Mouse (Mus musculus): ENCODE results near the gene Smad6. TPM values are rescaled to one million over a fixed set of nuclear protein-coding genes. Genes with fewer than 3 reads are reported as not detected.

Gene Smad6
- polyA plus RNA-seq, 1 experiment, result 21.8 TPM

DNA sequence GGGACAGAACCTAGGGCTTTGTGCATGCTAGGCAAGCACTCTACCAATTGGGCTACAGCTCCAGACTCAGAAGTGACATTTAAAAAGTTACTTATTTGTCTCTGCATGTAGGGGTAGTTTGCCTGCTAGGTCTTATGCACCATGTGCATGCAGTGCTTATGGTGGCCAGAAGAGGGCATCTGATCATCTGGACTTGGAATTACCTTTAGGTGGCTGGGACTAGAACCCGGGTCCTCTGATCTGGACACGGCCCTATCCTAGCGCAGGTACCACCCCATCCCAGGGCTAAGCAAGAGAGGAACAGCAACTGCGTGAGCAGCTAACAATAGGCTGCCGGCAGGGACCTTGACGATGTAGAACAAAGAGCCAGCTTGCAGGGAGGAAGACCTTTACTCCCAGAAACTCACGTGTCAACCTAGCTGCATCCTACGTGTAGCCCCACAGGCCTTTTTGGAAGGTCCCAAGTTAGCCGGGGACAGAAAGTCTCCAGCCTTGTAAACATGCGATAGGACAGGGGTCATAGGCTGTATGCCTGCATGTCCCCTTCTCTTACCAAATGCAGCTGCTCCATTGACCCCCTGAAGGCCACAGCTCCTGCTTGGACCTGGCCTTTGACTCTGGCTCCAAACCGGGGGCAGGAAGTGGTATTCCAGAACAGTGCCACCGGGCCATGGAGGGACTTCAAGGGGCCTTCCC lies 38.8 kb downstream of the Smad6 start:
- DNase-seq (ENCODE audit: low spot score), result no peak

DNA sequence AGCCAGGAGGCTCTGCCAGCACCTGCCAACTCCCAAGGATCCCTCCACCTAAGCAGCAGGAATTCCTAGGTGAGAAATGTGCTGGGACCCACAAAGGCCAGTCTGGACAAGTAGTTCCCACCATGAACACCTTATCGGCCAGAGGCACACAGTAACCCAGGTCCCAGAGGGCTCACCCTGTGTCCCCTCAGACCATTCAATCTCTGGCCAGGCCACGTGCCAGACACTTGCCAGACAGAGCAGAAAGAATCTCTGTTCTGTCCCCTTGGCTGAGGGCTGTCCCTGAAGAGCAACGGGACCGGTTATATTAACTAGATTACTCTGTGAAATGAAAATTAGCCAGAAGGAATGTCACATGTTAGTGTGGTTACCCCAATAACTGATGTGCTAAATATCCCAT lies 39.9 kb downstream of the Smad6 start:
- DNase-seq (ENCODE audit: low spot score), result no peak

DNA sequence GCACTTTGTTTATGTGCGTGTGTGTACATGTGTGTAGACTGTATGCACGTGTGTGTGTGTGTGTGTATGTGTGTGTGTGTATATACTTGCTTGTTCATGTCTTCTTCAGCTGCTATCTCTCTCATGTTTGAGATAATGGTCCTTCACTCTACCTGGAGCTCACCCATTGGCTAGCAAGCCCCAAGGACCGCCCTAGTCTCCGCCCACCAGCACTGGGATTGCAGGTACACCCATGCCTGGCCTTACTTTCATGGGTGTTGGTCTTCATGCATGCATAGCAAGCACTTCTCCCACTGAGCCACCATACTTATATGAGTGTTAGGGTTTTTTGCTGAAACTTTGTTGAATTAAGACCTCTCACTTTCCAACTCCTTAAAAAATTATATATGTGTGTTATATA lies 40.5 kb downstream of the Smad6 start:
- DNase-seq (ENCODE audit: low spot score), result no peak

DNA sequence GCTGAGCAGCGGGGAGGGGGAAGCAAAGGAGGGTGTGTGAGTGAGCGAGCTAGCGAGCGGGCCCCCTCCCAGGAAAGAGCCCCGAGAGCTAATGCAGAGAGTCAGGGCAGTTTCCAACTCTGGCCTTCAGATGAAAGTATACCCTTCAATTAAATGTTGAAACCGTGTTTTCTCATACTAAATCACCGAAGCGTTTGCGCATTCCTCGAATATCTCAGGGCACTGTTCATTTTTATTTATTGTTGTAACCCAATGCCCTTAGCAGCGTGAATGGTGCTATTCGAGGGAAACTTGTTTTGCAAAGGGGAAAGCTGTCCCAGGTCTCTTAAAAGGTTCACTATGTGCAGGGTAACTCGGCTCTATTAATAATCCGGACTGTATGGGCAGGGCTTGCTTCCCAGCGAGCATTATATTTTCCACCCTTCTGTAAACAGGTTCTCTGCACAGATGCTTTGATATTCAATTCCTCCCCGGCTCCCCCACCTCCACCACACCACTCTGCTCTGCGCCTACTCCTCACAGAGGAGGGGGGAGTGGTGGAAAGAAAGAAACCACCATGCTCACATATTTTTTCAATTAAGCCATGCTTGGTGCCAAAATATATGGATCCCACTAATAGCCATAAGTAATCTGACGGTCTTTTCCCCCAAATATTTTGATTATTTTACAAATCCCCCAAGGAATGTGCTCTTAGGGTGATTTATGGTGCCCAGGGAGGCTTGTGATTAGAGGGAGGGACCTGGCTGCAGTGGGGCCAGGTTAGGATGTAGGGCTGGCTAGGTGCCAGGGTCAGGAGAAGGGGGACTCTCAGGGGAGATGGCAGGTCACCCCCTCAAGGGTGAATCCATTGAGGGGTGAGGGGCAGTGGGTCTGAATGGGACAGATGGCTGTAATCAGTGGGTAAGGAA lies 41.4 kb downstream of the Smad6 start:
- DNase-seq (ENCODE audit: low spot score), result no peak

DNA sequence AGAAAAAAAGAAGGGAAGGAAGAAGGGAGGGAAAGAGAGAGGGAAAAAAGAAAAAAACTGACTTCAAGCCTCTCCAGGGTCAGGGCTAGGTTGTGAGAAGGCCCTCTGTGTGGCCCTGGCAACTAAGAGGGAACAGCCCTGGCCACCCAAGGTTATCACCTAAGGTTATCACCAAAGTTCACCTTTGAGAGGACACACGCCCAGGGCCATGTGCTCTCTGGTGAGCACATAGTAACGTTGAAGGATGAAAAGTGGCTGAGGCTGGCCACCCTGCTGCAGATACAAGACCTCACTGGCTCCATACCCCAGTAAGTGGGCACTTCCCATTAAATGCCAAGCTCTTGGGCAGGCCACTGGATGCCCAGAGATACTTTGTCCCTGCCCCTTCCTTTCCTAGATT lies 42.6 kb downstream of the Smad6 start:
- DNase-seq (ENCODE audit: low spot score), result no peak

DNA sequence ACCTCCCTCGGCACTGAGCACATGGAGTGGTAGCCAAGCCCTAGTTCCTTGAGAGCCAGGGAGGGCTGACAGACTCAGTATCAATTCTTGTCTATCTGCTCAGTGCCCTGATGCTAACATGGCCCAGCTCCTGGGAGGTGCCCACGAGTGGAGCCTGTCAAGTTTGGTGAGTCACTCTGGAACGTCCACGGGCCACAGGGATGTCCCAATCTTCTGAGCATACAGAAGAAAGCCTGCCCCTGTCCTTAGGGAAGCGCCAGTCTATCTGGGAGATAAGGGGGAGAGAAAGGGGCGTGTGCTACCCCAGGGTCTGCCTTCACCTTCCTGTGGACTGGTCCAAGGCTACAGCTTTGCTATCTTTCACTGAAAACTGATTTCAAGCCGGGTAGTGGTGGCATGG lies 43.2 kb downstream of the Smad6 start:
- DNase-seq (ENCODE audit: low spot score), result no peak

DNA sequence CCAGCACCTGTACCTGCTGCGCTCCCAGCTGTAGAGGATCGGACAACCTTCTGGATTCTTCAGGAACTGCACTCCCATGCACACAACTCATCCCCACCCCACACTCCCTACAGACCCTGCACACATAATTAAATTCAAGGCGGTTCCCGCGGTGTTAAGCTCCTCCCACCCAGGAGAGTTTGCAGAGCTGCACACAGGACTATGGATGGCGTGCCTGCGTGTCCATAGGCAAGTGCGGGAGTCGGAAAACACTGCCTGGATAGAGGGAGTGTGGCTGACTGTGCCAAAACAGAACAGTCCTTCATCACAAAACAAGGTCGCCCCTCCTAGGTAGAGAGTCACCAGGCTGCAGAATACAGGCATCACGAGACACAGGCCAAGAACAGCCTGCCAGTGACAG lies 45.9 kb downstream of the Smad6 start:
- DNase-seq (ENCODE audit: low spot score), result no peak

DNA sequence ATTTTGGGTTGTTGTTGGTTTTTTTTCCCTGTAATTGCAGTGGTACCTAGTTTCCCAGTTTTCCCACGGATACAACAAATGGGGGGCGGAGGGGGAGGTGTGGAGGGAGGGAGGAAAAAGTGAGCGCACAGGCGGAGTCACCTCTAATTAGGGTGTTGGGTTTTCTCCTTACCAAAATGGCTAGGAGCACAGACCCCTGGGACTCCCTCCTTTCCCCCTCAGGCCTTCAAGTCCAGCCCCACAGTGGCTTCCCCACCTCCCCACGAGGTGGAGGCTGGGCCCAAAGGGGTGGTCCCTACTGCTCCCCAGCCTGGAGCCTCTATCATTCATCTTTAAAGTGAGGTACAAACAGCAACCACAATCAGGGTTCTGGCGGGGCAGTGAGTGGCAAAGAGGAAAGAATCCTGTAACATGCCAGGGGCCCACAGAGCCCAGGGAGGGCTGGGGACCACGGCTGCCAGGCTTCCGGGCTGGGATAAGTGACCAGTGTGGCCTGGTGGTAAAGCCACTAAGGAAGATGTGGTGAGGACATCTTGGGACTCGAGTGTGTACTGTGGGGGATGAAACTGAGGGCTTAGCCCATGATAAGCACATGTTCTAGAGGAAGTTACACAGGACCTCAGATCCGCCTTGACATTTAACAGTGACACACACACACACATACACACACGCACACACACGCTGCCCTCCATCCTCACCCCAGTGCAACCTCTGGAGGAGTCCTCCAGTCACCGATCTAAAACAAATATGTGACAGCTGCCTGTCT lies 47.4 kb downstream of the Smad6 start:
- no peak for DNase-seq (ENCODE audit: low spot score)

DNA sequence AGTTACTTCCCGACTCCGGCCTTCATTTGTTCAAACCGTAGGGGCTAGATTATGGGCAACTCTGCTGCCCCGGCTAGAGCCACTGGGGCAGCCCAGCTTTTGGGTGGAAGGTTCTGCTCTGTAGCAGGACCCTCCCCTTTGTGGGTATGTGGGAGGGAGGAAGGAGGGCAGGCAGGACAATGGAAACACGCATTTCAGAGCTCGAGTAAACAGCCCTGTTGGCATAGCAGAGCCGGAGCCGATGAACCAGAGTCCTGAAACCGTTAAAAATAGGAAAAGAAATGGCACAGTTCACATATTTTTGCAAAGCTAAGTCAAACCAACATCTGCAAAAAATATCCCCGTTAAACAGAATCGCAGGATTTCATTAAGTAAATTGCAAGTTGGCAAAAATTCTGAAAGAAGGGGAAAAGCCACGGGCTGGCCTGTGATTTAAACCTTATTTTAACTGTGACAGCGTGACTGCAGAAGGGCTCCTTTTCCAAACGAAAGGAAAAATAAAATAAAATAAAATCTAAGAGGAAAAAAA lies 48.1 kb downstream of the Smad6 start:
- no peak for DNase-seq (ENCODE audit: low spot score)

DNA sequence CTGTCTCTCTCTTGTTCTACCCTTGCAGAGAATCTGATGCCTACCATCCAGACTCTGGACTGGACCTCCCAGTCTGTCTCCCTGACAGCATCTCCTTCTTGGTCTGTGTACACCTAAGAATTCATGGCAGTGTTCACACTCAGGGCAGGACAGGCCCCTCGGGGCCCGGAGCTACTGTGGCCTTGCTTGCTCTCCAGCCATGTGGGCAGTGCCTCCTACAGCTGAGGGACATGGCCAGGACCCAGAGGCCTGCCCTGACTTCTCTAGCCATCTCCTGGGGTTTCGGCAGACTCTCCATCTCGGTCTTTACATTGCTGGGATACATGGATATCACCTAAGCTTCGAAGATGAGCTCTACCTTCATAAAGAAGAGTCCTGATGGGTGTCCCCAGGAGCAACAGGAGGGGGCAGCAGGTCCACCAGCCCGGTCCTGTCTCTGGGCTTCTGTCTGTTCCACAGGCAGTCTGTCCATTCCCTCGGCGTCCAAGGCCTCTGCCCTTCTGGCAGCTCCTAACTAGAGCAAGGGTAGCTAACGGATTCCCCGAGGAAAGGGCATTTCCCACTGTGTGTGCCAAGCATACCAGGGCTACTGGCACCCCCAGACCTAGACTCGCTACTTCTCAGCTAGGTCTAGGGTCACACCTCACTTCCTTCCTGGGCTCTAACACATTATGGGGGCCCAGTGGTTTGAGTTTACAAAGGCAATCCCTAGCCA lies 49.1 kb downstream of the Smad6 start:
- no peak for DNase-seq (ENCODE audit: low spot score)

DNA sequence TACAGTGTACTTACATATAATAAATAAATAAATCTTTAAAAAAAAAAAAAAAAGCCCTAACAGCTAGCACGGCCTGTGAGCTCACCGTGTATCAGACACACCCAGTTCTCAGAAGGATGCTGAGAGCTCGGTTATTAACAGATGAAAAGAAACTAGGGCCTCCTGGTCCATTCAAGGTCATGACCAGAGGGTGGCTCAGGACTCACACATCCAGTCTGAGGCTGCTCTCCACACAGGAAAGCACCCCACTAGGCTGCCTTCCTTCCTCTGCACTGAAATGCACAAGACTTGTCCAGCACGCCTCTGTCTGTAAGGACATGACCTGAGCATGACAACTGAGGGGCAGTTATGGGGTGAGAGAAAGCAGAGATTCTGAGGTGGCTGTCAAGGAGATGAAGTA lies 50.3 kb downstream of the Smad6 start:
- DNase-seq (ENCODE audit: low spot score), result no peak

DNA sequence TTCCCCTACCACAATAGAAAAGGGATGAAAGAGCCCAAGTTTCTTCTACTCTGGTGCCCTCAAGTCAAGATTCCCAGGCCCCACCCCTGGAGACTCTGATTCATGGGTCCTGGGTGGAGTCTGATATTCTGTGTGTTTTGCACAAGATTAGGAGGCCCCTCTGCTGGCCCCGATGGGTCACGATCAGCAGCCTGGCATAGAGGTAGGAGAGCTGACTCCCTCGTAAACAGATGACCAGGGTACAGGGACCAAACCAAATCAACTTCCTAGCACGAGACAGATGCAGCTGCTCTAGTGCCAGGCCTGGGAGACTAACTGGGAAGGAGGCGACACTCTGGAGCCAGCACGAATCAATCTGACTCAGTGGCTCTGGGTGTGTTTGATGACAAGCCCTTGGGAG lies 51.0 kb downstream of the Smad6 start:
- no peak for DNase-seq (ENCODE audit: low spot score)

DNA sequence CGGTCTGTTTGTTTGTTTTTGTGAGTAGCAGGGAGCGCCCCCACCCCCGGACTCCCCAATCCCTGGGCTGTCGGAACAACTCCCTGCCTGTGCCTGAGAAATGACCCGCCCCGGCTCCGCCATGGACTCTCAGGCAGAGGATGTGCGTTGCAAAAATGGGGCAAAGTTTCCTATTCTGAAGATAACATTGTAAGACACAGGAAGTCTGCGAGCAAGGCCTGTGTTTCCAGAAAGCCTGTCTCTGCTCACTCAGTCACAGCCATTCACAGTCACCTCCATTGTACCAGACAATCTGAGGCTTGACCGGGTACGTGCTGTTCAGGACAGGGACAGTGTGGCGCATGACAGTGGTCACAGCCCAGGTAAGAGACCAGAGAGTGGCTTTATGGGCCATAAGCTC lies 51.5 kb downstream of the Smad6 start:
- DNase-seq (ENCODE audit: low spot score), result no peak

DNA sequence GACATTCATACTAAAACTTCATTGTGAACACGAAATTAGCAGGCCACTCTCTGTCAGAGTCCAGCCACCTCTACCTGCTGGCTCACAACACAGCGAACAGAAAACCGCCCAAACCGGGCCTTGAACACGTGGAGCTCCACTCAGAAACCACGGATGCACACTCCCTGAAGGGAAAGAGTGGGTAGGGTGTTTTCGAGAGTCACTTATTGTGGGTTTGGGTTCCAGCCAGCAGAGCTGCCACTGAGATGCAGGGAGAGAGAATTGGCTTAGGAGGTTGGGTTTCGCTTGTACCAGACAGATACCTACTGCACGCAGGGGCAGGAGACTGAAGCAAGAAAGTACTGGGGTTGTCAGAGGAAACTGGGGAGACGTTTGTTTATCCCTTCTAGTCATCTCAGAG lies 52.4 kb downstream of the Smad6 start:
- no peak for DNase-seq (ENCODE audit: low spot score)

DNA sequence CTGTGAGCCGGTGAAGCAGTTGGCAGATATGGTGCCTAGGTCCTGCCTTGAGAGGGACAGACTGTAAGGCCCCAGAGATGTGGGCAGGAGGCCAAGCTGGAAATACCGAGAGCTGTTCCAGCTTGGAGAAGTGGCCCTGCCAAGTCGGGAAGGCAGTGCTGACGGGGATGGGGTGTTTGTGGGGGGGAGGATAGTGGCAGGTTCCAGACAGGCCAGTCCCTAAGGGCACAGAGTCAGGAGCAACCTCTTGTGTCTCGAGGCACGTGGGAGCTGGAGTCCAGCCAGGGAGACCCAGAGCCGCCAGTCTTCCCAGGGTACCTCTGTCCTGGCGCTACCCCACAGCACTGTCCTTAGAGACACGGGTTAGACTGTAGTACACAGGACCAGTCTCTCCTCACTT lies 53.3 kb downstream of the Smad6 start:
- DNase-seq (ENCODE audit: low spot score), result no peak

DNA sequence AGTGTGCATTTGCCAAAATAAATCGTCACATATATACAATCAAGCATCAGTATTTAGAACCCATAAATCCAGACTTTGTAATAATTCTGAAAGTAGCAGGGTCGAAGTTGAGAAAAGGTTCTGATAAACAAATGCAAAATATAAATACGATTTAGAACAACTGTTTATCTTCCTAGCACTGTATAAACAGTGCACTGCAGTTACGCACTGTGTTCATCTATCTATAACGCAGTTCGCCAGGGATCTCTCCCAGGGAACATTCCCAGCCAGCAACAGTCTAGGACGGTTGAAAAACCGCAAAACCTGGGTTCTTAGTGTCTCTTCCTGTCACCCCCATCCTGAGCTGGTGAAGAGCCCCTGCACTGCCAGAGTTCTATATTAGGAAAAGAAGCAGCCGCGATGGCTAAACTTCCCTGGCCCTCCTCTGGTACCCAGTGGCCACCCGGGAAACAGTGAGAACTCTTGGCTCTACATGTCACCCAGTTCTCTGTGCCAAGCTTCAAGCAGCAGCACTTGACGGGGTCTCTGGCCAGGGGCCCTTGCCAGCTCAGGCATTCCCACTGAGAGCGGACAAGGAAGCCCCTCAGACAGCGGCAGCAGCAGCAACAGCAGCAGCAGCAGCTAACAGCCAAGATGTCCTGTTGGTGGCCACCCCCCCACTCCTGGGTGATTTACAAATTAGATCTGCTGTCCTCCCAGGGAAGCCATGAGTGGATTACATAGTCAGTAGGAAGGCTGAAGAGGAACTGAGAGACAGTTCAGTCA lies 54.3 kb downstream of the Smad6 start:
- DNase-seq (ENCODE audit: low spot score), result no peak

DNA sequence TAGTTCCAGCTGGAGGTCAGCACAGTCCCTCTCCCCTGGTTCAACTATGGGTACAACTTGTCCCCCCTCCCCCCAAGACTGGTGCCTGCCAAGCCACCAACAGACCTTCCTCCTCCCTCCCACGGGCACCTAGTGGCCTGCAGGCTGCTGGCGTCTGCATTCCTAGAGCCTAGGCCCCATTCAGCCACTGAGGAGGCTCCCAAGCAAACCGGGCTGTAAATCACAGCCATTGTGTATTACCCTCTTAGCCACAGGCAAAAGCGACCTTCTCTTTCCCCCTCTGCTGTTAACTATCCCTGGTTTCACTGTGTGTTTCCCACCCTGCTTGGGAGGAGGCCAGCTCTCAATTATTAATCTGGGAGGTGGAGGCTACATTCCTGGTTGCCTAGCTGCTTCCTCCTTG lies 56.3 kb downstream of the Smad6 start:
- no peak for DNase-seq (ENCODE audit: low spot score)

DNA sequence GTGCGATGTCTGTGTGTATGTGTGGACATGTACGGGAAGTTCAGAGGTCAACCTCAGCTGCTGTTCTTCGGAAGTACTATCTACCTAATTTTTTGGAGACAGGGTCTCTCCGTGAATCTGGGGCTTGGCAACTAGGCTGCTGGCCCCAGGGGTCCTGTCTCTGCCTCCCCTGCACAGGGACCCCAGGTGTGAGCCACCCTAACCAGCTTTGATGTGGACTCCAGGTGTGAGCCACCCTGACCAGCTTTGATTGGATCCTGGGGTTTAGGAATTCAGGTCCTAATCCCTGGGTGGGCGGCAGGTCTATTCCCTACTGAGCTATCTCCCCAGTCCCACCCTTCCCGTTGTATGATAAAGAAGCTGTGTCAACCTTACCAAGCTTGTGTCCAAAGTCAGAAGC lies 60.0 kb downstream of the Smad6 start:
- no peak for DNase-seq (ENCODE audit: low spot score)

DNA sequence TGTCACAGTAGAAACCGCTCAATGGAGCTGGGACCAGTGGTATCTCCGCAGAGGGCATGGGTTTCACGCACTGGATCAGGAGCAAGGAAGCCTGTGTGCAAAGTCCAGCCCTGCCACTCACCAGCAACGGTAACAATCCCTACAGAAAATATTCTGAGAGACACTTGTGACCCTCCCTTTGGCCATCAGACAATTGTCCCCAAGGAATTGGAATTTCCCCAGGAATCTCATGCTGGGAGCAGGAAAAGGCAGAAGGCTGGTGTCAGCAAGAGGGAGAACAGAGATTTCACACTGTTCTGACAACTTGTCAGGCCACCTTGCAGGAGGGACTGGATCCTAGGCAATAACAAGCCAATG lies 61.1 kb downstream of the Smad6 start:
- DNase-seq (ENCODE audit: low spot score), result no peak

DNA sequence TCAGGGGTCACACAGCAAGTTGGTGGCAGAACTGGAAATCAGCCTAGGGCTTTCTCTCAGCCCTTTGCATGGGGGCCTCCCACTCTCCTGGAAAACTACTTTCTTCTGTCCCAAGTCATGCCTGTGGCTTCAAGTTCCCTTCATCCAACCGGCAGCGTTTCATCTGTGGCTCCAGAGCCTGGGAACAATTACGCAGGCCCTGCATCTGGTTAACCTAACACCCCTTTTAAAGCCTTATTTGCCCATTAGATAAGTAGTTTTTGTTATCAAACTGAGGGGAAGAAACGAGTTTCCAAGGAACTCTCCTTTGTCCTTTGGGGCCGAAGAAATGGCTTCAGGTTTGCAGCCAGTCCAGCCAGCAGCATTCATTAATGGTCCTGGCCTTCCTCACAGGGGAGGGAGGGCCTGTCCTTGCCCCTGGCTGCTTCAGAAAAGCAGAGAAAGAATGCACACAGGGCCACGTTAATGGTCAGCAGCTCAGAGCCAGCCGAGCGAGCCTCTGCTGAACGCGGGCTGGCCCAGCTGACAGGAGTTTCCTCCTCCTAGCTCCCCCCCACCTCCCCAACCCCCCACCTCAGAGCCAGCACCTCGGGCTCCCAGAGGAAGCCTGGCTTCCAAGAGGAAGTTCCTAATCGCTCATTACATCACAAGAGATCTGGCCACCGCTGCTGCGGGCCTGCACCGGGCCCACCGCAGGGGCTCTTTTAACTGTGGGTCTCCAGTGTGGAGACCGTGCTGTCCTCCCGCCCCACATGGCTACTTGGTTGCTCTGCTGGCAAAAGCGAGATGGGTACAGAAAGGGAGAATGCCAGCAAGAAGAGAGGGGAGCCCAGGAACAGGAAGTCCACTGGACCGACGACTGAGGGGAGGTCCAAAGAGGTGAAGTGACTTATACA lies 61.7 kb downstream of the Smad6 start:
- DNase-seq (ENCODE audit: low spot score), result no peak

All from urinary bladder, adult 2 months (tissue).